Mouse (Mus musculus) frontal cortex, postnatal 10 days (tissue): ENCODE measurements around the gene Elavl1.
"Not testable (repeated sequence)": the region's sequence is repeated elsewhere in the genome, so short reads cannot be mapped to it uniquely, and the experiment has no call there.

Experiments
- DNase-seq, 2 experiments: peaks; one replicate each; pipeline ENCODE4 v3.0.0; 2022; ENCODE audit warnings: low spot score in 2 of 2, mixed read lengths in 1 of 2

The Elavl1 gene

DNA sequence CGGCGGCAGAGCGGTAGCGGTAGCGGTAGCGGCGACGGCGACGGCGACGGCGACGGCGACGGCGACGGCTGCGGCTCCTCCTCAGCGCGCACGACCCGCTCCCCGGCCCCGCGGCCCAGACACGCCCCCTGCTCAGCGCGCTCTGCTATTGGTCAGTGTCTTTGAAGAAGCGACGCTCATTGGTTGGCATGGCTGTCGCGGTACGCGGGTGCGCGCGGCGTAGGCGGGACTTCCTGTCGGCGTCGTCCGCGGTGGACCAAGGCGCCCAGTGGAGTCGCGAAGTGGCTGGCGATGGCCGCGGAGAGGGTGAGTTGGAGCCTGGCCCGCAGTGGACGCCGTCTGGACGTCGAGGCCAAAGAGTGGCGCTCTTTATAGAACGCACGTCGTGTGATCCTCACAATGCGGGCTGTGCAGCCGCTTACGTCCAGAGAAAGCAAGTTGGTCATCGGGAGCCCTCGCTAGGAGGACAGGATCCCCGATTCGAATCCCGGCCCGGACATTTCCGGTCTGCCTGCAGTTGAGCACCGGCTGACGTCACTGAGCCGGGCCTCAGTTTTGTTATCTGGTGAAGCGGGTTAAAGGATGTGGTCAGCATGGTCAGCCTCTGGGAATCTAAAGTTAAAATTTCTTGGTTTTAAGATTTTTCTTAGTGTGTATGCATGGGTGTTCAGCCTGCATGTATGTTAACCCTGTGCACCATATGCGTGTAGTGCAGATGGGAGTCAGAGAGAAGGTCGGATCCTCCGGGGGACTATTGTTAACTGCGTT is at the start of gene Elavl1, which contains the start of gene Ccl25:
TSS of gene Elavl1 (minus strand) at position 431 of the 768 bp plus-strand sequence.
TSS of gene Ccl25 (plus strand) at position 228 of the 768 bp plus-strand sequence.
- DNase-seq = peak; percentile 95 to 98

DNA sequence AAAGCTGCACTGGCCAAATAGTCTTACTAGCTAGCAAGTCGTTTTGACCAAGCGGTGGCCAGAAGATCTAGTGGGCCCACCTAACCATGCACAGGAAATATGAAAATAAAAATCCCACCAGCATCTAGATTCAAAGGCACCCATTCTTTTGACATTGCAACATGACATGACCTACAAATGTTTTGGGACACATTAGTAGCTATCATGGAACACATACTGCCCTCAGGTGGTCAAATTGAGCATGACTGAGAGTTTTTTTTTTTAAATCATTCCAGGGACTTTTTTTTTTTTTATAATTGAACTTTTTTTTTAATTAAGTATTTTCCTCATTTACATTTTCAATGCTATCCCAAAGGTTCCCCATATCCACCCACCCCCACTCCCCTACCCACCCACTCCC is 47.4 kb upstream of the Elavl1 start:
- no peak for DNase-seq

DNA sequence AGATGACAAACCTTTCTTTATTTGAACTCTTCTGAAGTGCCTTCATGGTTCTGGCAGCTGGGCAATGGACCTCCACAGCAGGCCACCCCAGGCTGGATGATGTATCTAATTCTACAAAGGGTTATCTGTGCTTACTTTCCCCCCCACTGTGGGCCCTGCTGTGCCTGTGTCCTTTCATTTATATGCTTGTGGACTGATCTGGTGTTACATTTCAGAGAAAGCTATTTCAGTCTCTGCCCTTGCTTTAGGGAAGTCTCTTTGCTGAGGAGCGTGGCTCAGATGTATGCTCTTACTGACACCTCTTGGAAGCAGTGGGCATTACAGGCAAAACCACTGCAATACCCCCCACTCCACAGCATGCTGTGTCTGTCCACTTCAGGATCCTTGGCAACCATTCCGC is 44.9 kb upstream of the Elavl1 start:
- peak; percentile 32 to 62 for DNase-seq

DNA sequence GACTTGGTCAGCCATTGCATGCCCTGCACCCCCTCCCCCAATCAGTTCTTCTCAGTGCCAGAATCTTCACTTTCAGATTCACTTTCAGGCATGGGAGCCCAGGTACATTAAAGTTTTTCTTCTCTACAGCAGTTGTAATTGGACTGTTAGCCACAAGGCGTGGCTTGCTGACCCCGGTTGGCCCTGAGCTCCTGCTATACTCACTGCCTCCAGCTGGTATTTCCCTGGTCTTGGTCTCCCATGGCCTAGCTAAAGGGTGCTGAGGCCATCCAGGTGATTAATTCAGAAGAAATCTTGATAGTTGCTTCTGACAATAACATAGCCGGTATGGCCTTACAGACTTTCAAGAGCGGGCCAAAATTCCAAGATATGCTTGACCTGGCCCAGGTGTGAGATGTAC is 43.3 kb upstream of the Elavl1 start:
- no peak for DNase-seq

DNA sequence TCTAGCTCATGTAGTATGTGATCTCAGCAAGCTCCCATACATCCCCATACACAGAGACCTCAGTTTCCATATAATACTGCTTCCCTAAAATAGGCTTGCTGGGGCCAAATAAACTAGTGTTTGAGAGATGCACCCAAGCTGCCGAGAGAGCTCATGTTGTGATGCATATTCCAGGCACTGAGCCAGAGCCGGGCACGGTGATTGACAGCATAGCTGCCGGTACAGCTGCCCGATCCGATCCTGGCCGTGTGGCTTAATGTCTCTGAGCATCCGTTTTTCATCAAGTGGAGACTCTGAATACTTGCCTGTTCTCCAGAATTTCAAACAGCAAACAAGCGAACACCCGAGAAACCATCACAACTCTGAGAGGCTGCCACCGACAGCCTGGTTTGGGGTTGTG is 42.6 kb upstream of the Elavl1 start:
- DNase-seq = peak; percentile 39 to 49

DNA sequence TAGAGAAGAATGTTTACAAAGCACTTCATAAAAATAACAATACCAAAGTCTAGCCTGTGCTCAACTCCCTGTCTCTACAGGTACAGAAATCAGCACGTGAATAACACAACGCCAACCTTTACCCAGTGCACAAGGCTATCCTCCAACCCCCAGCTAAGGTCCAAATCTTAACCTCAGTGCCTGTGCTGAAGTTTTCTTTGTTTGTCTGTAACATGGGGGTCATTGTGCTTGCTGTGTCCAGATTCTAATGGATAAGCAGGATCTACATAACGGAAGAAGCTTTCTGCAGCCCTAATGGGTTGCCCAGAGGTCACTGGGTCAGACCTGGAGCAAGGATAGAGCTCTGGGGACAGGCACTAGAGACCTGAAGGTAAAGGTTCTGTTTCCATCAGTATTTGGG is 41.0 kb upstream of the Elavl1 start:
- DNase-seq = no peak

DNA sequence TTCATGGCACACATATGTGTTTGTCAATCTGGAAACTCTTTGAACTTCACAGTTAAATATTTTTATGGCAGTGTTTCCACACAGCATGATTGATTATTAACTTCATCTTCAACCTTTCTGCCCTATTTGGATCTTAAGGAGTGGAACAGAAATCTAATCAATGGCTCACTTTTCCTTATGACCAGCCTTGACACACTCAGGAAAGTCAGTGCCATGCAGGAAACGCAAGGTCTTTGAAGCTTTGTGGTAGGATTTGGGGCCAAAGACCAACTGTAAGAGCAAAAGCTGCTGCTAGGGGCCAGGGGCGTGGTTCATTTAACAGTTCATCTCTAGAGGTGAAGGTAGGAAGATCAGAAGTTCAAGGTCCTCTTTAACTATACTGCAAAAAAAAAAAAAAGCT is 35.7 kb upstream of the Elavl1 start:
- DNase-seq = no peak

DNA sequence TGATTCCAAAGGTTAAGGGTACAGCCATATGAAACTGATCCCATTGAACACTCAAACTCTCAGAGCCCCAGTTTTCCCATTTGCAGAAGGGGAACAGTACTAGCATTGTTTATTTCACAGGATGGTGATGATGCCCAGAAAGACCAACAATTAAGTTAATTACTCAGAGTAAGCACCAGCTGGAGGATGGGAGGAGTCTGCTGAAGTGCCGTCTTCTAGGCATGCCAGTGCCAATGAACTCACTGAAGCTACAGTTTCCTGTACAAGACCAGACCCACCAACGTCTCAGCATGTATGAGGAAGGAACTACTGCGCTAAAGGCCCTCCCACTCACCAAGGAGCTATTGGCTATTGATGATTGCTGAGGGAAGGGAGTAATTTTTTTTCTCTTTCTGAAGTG is 34.1 kb upstream of the Elavl1 start:
- DNase-seq = no peak

DNA sequence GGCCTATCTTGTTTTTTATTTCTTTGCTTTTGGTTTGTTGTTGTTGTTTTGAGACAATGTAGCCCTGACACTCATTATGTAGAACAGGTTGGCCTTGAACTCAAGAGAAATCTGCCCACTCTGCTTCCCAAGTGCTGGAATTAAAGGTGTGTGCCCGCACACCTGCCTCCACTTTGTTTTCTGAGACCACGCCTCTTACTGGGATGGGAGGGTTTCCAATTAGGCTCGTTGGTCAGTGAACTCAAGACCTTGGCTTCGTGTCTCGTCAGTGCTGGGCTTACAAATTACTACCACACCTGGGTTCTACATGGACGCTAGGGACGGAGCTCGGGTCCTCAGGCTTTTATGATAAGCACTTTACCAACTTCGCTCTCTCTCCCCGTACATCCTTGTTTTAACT is 30.2 kb upstream of the Elavl1 start:
- DNase-seq = no peak

DNA sequence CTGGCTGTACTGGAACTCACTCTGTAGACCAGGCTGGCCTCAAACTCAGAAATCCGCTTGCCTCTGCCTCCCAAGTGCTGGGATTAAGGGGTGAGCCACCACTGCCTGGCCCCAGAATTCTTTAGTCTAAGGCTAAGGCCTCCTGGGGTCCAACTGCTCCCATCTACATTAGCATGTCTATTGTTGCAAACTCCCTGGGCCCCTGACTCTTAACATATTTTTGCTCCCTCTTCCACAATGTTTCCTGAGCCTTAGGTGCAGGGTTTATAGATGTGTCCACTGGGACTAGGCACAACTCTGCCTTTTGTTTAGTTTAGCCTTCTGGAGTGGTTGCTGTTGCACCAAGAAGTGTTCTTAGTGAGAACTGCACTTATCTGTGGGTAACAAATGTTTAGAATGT is 29.3 kb upstream of the Elavl1 start:
- no peak for DNase-seq

DNA sequence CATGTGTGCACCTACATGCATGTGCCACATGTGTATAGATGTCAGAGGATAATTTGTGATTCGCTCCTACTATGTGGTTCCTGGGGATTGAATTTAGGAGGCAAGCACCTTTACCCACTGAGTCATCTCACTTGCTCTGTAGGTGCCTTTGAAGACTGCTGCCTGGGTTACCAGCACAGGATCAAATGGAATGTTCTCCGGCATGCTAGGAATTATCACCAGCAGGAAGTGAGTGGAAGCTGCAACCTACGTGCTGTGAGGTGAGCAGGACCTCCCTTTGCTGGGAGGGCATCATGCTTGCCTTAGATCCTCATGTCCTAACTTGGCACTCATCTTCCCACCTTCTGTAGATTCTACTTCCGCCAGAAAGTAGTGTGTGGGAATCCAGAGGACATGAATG is 28.5 kb upstream of the Elavl1 start:
- DNase-seq = no peak

DNA sequence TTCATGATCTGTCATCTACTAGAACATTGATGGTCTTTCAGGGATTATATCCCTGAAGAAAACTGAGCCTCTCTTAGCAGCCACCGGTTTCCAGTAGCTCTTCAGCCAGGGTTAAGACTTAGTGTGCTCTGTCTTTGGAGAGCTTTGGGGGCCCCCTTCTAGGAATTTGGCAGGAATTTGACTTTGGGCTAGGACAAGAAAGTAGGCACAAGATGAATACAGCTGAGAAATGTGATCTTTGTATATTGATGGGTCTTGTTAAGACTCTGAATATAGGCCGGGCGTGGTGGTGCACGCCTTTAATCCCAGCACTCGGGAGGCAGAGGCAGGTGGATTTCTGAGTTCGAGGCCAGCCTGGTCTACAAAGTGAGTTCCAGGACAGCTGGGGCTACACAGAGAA is 27.3 kb upstream of the Elavl1 start:
- DNase-seq = not testable (repeated sequence)

DNA sequence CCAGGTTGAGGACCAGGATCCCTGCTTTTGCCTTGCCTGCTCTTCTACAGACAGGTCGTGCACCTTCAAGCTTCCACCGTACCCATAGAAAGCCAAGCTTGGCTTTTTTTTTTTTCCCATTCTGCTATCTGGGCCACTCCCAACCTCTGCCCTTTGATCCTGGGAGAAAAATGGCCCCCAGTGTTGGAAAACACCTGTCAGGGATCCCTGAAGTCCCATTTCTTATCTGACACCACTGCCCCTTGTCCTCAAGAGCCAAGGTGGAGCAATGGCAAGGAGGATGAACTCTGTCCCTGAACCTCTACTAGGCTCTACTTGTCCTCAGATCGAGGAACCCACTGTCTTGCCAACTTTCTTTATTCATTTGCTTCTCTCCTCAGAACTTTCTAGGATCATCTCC is 25.4 kb upstream of the Elavl1 start:
- no peak for DNase-seq

DNA sequence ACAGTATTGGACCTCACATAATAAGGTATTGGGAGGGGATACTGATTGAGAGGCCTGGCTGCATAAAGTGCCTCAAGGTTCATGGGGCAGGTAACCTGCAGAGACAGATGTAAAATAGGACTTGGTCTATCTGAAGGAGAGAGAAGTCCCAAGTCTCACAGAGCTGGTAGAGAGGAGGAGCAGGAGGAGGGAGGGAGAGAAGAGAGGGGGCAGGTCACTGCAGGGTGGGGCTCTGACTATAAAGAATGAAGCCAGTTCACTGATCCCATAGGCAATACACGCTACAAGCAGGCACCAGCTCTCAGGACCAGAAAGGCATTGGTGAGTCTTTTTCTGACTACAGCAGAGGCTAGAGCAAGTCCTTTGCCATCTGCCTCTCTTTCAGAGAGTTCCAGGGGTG is 24.1 kb upstream of the Elavl1 start:
- no peak for DNase-seq

DNA sequence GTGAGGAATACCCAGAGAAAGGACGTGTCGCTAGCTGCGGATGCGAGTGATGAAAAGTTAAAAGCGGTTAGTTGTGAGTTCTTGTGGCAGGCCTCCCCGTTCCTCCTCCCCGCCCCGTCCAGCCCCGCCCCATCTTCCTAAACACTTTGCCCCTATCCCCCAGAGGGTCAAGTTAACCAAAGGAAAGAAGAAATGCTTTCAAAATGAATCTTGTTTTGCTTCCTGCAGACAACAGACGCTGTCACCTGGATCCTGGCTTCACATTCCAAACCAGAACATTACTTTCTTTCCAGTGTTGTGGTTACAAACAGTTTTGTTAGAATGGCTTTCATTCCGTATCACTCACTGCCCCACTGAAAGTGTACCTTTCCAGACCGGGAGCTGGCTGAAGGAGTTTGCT is 23.1 kb upstream of the Elavl1 start:
- DNase-seq = no peak

DNA sequence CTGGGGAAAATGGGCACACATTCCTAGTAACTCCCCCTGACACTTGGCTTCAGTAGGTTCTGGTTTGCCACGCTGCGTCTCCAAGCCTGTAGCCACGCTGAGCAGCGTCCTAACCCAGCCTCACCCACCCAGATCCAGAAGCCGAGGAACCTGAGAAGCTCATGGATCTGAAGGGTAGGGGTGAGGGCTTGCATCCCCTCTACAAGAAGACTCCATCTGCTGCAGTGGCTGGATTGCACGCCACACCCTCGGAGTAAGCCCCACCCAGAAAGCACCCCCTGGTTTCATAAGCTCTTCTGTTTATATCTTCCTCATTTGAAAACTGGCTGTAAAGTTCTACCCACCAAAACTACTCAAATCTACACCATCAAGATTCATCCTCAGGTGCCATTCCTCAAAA is 22.4 kb upstream of the Elavl1 start:
- DNase-seq = no peak

DNA sequence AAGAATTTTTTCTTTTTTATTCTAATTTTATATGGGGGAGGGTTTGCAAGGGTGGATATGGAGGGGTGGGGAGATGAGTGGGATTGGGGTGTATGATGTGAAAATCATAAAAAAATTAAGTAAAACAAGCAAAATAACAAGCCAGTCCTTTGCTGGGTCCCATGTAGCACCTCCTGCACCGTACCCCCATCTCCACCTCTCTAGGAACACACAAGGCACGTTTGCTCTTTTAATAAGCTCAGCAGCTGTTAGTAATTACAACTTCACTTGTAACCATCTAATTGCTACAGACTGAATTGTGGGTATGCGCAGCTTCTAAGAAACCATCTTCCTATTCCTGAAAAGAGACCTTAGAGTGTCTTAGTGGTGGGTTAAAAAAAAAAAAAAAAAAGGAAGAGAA is 15.0 kb upstream of the Elavl1 start:
- no peak for DNase-seq

DNA sequence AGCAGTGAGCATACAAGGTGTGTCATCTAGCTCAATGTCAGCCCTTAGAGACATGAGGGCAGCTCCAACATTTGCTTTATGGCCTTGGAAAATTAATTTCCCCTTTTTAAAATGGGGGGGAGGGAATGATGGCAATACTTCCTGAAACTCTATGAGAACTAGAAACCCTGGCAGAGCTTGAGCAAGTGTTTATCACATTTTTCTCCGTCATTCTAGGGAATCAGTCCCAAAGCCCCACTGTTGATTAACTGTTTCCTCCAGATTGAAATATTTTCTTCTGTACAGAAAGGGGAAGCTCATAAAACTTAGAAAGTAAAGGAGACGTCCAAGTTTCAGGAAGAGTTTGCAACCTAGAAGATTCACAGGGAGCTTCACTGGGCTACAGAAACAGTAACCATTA is 10.5 kb upstream of the Elavl1 start:
- no peak for DNase-seq

DNA sequence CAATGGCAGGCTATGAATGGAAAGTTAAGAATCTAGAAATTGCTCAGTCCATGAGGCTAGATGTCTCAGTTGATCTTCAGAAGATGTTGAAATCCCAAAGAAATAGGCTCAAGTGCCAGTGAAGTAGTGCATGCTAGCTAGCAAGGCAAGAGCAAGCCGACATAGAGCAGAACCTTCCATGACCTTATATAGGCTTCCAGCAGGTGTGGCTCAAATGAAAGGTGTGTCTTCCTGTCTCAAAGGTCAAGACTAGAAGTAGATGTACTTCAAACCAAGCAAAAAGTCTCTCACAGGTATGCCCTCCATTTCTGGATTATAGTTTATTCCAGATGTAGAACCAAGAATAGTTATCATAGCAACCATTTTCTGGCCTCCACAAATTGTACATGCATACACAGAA is 8.8 kb upstream of the Elavl1 start:
- no peak for DNase-seq

DNA sequence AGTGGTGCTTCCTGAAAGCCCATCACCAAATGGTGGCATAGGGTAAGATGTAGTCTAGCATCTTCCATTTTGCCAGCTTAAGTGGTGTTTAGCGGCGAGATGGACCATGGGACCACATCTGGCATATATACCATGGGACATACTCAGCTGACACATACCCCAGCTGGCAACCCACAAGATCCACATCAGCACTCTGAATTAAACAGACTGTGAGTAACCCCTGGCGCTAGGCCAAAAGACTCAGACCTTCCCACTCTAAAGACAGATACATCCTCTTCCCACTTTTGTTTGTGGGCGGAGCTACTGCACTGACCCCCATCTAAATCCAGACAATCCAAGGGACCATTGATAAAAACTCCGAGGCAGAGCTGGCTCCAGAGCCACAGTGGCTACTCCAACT is 3.8 kb upstream of the Elavl1 start:
- DNase-seq = peak in 1 of 2 experiments; percentile 26

DNA sequence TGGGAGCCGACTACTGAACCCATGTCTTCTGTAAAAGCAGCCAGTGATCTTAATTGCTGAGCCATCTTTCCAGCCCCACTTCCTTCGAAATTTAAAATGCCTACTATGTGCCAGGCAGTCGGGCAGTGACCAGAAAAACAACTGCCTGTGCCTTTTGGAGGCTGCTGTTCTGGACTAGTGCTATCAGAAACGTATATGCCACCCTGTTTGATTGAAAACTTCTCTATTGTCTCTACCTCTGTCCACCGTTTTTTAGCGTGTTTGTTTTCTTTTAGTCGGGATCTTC is 481 bp upstream of the Elavl1 start:
- DNase-seq = no peak

DNA sequence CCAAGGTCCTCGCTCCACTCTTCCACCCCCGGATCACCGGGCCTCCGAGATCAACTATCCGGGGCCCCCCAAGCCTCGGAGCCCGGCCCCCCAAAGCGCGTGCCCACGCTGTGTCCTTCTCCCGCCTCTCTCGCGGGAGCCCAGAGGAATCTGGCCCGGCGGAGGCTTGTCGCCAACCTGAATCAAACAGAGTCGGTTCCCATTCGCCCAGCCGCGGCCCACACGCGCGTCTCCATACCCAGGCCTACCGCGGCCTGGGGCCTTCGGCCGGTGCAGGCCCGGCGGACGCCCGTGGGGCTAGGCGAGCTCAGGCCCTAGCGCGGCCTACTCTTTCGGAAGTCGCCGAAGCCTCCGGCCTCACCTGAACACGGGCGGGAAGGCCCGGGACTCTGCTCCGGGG is 688 bp downstream of the Elavl1 start:
- peak in 1 of 2 experiments; percentile 34 for DNase-seq

DNA sequence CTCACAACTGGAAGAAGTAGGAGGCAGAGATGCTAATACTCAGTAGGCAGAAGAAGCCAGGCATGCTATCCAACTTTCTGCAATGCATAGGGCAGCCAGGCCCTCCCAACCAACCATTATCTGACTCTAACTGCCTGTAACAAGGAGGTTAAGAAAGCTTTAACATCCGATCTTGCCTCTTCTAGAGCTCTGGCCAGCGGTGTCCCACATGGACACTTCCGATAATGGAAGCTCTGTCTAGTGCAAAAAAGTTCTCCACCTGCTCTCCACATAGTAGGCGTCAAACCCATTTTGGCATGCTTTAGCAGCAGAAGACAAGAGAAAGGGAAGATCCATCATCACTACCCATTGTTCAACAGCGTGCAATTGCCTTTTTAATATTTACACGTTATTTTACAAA is 1.3 kb downstream of the Elavl1 start:
- no peak for DNase-seq

DNA sequence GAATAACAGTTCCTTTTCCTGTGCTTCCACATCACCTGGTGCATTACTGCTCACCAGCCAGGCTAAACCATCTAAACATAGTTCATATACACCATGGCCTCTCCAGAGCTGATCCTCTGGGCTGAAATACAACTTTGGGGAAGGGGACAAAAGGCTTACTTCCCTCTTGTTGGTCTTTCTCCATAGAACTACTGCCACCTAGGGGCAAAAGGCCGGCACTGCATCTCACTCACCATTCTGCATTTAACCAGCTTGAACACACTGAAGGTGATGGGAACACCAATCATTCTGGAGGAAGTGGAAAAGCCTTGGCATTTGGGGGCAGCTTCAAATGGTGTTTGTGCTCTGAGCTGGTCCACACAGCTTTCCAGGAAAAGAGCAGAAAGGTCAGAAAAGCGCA is 2.7 kb downstream of the Elavl1 start:
- DNase-seq = peak; percentile 57 to 82
